Mouse (Mus musculus): Measurements from ENCODE around the gene Ltf.
A peak's percentile ranks its signal among the peaks of the same experiment; 100 is the strongest.

Ltf gene

DNA sequence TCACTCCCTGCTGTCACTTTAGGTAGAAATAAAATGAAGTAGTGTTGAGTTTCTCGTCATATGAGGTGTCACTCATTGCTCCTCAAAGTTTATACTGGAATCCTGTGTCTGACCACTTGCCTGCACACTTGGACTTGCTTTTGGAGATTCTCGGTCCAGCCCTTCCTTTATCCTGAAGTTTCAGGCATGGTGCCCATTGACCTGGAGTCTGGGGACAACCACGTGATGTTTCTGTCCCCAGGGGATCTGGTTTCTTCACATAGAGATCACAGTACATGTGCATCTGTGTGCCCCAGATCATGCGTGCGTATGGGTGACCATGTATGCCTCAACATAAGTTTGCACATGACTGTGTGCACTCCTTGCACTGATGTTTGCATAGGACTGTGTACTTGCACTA, 23.2 kb downstream of the Ltf start:
- DNase-seq: no peak

DNA sequence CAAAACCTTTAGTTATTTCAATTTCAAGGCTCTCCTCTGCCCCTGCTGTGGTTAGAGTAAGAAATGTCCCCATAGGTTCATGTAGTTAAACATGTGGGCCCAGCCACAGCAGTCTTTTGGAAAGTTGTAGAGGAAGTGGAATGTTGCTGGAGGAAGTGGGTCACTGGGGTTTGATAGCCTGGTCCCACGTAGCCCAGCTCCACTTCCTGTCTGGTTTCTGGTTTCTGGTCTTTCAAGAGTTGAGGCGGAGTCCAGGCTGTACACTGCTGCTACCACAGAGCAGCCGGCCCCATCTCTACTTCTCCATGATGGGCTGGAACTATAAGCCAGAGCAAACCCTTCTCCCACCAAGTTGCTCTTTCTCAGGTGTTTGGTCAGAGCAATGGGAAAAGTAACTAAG, 27.2 kb downstream of the Ltf start:
- DNase-seq: no peak

DNA sequence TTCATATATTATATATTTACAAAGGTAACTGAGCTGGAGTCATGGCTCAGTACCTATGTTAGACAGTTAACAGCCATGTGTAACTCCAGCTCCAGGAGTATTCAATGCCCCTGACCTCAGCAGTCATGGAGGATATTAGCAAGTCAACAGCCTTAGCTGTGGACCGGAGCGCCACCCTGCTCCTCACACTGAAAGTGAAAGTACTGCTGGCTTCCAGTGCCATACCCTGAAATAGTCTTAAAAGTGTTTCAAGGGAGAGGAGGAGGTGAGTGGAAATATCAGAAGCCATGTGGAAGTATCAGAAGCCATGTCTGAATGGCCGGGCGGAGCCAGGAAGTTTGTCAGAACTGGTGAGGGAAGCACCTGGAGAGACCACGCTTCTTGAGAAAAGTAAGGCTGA, 28.2 kb downstream of the Ltf start:
- no peak for DNase-seq

DNA sequence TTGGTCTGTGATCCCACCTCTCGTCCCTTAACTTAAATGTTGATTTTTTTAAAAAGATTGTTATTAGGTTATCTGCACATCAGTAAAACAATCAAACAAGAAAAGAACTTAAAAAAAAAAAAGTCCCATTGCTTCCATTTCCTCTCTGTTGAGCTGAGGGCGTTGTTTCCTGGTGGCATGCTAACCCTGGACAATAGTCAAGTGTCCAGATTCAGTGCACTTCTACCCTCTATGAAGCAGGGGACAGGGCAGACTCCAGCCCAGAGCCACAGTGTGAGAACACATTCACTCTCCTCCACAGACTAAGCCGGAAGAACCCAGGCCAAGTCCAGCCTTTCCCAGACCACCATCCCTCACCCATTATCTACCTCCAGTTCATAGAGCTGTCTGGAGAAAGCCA, 29.4 kb downstream of the Ltf start:
- DNase-seq: no peak

DNA sequence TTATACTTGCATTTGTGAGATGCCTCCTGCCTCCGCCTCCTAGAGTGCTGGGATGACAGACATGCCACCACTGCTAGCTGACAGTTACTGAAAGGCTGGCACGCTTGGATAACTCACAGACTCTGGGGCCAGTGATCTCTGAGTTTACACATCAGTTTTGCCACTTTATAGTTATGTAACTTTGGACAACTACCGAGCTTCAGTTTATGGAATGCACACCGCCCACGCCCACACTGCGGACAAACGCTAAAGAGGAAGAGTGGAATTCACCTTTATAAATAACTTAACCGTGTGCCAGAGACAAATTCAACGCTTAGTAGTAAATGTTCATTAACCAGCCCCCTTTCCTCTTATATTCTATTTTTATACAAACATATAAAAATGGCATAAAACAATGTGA, 35.9 kb downstream of the Ltf start:
- no peak for DNase-seq

DNA sequence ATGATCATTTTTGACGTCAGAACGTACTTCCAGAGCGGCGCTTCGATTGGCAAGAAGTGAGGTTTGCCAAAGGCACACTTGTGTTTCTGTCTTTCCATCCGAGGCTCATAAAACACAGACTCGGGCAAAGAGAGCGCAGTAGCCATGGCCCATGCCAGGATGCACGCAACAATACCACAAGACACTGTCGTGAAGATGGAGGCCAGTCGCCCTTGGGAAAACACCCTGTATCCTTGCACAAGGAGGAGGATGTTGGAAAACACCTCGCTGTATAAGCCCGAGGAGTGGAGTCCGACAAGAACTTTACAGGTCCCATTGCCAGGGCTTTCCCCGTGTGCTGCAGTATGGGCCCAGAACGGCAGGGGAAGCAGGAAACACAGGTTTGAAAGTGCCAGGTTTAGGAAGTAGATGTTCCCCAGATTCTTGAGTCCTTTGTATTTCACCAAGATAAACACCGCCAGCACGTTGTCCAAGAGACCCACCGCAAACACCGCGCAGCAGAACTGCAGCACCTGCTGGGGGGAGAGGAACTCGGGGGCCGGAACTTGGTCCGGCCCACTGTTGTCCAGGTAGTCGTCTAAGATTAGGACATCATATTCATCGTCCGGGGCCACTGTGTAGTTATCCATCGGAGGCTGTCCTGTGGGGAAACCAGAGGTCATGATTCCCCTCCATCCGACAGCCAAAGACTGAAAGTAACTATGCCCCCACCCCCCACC, 36.9 kb downstream of the Ltf start:
- DNase-seq: no peak

DNA sequence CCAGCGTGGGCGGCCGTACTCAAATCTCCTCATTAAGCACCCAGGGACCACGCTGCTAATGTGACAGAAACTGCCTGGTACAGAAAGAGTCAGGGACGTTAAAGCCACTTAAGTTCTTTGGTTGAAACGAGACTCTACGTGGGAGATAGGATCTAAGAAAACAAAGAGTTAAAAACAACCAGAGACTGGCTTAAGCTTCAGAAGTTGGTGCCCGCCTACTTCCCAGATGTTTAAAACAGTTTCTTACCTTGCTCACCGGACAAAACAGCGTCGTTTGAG, 37.4 kb downstream of the Ltf start:
- DNase-seq: no peak

DNA sequence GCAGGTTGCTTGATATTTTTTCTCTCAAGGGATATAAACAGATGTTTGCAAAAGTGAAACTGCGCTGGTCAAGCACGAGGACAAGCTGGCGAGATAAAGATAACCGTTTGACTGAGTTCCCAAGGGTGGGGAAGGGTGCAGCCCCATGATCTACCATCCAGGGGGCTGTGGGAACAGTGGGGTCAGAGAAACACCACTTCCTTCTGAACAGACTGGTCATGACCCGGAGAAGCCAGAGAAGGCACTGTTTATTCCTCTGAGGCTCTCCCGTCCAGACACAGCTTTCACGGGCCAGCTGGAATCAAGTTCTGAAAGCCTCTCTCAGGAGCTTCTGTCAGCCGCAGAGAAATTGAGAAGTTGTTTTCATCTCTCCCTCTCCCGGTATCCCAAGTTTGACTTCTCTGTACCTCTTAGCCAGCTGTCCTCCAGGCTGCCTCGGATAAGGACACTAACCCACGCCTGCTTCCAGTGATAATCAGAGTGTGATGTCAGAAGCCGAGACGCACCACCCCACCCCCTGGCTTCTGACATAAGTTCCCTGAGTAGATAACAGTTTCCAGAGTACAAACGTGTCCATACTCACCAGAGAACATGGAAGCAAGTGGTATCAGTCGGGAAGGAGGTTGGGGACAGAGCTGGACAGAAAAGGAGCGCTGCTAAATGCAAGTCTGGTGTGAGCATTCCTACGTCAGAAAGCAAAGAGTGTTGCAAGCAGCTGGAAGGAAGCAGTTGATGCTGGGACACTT, 37.9 kb downstream of the Ltf start, which contains the start of gene Ccrl2:
Ccrl2 (minus strand) TSS at position 722 of the 746 bp plus-strand sequence.
- DNase-seq: no peak

DNA sequence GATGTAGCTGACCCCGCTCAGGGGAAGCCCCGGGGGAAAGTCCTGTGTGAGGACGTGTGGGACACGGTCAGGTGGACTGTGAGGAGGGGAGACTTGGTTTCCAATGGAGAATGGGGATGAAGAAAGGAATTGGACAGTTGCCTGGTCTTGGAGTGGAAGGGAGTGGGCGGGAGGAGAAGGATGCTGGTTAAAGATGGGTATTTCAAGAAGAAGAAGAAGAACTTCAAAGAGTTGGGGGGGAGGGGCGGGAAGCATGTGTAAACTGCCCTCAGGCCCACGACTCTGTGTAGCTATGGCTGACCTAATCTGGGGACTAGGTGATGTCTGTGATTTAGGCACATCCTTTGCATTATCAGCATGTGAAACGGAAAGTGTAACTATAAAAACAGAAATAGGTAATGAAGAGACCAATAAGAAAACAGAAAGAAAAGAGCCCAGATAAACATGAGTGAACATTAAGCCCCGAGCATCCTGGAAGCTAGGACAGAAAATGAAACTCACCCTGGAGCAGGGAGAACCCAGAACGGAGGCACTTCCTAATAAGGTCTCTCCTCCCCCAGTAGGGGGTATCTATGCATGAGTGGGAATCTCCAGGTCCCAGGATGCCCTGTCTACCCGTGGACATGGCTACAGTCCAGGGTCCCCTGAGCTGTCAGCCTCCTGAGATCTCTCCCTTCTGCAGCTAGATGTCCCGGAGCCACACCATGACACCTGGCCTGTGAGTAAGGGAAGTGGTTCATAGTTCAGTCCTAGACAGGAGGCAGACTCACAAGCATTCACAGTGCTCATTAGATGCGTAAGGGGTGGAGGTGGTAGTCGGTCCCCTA, 38.7 kb downstream of the Ltf start:
- DNase-seq: no peak

DNA sequence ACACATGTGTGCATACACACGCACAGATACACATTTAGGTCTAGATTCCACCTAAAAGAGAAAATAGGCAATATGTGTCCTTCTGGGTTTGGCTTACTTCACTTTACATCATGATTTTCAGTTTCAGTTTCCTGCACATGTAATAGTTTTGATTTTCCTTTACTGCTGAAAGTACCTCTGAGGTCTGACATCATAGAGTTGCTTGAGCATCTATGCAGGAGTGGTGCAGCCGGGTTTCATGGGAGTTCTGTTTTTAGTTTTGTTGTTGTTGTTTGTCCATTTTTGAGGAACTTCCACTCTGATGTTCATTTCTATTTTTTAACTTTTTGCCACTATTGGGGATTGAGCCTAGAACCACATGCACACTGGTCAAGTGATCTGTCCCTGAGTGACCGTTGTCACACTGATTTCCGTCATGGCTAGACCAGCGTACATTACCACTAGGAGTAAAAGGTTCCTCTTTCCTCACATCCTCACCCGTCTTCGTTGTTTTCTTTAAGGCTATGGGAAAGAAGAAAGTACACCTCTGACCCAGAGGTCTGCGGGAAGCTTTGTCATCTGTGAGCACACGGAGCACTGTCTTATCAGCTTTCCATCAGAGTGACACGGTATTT, 40.0 kb downstream of the Ltf start:
- no peak for DNase-seq

DNA sequence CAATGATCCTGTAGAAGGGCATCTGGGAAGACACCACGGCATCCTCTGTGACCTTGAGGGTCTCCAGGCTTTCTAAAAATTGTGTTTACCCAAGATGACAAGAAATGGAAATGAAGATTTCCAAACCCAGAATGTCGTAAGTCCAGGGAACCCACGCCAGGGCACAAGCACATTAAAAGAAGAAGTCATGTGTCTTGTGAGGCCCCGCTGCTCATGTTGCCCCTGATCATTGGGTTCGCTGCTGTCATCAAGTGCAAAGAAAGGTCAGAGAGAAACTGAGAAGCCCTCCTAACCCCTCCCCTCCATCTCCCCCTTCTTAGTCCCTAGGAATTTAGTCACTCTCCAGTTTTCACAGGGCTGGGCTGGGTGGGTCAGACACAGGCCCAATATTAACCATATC, 43.8 kb downstream of the Ltf start:
- DNase-seq: no peak

DNA sequence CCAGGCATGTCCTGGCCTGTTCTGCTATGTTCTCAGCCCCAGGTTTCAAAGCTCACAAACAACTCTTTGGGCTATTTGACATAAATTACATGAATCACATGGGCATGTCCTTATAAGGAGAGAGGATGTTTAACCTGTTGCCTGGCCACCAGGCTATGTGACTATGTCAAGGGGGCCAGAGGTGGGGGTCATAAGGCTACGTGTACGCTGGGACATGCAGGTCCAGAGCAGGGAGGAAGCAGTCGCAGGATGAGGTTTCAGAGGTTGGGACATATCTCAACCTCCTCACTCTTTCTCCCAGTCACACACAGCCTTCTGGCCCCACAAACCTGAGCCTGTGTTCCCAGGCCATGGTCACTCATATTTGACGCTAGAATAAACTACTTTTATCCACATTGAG, 48.0 kb downstream of the Ltf start:
- DNase-seq: no peak

DNA sequence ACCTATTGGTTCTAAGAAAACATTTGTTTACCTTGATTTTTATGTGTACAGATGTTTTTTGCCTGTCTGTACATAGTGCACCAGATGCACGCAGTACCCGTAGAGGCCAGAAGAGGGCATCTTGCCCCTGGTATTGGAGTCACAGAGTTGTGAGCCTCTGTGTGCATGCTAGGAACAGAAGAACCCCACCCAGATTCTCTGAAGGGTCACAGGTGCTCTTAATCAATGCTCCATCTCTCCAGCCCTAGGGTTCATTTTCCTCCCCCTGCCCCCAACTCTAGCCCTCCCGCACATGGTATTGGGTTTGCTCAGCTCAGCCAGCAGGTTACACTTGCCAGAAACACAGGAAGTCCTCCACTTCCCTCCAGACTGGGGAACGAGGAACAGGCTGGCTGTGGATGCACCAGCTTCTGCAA, 51.5 kb downstream of the Ltf start:
- no peak for DNase-seq

DNA sequence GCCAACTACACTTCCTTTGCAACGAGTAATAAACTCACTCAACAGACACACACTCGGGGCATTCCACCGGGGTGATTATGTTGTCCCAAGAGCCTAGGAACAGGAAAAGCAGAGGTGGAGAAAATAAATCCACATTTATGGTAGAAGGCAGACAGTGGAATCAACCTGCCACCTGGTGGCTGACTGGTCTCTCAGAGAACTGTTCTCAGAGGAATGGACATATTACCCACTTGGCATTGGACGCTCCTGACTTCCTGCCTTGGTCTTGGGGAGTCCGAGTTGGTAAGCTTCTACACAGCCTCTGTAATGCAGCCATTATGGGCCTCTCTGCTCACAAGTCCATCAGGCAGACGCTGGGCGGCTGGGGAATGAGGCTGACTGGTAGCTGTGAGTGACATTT, 53.1 kb downstream of the Ltf start:
- DNase-seq: peak in 1 of 2 experiments; percentile 7

DNA sequence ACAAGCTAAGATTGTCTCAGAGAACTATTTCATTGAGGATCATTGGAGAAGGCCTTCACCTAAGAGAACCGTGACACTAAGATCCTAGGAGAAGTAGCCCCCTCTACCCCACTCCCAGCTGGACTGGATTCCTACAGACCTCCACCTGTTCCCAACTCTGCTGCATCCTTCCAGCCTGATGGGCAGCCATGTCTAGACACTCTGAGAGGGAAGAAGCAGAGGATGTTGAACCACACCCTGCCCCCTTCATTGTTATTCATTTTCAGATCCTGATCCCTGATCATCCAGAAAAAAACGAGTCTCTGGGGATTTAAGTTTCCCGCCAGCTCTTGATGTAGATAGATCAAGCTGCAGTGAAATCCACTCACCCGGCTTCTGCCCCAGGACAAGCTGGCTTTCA, 53.9 kb downstream of the Ltf start:
- no peak for DNase-seq

DNA sequence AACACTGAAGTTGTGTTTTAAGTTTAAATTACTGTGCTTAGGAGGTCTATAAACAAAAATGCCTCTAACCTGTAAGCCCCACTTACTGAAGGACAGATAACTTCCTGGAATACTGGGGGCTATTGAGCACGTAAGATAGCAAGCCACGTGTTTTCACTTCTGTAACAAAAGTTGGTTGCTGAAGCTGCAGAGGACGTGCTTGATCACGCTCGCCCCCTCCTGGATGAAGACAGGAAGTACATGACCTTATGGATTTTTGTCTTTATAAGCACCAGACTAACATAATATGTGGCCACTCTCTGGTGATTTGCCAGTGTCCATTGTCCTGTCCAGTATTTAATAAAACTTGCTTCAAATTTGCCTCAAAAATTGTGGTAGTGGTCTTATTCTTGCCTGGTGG, 58.7 kb downstream of the Ltf start:
- DNase-seq: peak; percentile 11 to 14

DNA sequence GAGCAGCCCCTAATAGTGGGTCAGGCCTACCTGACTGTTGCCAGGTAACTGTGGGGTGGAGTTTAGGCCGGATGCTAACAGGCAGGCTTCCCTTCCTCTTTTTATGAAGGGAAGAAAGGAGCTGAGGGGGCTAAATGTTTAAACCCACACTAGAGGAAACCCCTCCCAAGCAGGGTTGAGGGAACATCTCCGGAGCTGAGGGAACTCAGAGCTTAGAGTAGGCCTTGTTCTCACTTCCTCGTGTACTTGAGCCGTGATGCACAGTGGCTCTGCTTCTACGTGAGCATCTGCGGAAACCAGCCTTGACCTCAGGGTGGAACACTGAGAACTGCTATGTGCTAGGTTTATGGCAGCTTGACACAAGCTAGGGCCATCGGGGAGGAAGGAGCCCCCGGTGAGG, 61.7 kb downstream of the Ltf start:
- no peak for DNase-seq

DNA sequence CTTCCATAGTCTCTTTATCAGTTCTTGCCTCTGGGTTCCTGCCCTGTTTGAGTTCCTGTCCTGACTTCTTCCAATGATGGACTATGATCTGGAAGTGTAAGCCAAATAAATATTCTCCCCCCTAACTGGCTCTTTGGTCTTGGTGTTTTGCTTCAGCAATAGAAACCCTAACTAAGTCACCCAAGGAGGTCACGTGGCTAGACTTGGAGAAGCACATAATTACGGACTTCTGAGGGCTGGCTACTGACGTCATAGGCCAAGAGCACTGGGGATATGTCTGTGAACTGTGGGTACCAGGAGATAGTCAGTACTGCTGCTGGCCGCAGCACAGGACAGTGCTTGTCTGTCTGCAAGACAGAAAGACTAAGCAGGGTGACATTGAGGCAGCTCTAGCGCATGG, 62.7 kb downstream of the Ltf start:
- no peak for DNase-seq

DNA sequence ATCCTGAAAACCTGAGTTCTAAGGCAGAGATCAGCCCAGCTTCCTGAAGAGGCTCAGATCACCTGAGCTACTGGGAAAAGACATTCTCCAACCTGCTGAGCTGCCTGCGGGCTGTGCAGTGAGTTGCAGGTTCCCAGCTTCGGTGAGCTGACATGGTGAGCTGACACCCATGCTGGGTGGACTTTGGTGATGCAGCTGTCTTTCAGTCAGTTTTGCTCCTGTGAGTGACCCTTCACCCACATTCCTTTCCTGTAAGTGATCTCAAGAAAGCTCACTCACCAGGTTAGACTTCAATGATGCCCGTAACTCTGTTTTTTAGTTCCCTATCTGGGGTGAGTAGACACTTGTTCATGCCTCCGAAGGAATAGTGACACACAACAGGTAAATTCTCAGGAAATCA, 66.3 kb downstream of the Ltf start:
- DNase-seq: no peak

DNA sequence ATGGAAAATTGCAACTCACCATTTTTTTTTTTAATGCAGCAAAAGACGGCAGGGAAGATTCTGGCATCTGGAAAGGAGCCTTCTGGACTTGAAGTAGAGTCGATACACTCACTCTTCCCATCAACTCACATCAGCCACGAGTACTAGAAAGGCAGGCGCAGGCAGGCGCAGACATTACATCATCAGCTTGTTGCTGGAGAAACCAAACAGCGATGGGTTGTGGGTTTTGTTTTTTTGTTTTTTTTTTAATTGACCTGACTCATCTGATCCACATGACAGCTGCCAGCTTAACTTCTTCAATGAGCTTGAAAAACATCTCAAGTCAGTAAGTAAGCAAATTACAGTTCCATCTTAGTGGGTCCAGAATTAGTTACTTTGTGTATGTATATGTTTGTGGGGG, 67.1 kb downstream of the Ltf start:
- no peak for DNase-seq

DNA sequence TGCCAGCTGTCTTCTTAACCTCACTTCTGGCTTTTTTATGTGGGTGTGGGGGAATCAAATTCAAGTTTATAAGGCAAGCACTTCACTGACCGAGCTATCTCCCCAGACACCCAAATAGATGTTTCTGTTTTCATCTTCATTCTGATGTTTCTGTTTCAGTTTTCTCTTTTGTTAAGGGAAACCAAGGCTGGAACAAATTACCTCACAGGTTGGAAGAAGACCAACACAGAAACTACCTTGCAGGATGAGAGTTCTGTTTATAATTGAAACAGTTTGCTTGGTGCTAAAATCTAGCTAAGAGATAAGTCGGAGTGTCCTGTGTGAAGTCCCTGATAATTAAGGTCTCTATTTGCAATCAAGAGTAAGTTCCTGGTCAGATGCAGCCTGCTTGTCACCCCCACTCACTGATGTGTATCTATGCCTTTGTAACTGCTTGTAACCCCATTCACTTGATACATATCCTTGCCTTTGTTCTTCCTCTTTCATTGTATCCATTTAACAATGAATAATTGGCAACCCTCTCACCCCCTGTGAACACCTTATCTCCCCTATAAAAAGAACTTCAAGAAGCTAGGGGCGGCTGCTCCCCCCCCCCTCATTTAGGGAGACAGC, 68.0 kb downstream of the Ltf start:
- no peak for DNase-seq

DNA sequence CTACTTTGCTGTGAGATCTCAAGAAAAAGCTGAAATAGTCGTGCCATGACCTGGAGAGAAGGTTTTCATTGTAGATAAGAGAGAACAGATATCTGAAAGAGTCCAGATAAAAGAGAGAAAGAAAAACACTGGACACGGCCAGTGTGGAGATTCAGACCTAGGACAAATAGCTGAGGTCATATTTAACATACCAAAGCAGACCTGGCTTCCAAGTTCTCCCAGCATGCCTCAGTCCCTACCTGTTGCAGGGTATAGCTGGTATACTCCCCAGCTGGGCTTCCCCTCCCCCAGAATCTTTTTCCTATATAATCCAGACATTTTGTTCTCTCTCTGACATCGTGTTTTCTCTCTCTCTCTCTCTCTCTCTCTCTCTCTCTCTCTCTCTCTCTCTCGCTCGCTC, 68.9 kb downstream of the Ltf start:
- no peak for DNase-seq

DNA sequence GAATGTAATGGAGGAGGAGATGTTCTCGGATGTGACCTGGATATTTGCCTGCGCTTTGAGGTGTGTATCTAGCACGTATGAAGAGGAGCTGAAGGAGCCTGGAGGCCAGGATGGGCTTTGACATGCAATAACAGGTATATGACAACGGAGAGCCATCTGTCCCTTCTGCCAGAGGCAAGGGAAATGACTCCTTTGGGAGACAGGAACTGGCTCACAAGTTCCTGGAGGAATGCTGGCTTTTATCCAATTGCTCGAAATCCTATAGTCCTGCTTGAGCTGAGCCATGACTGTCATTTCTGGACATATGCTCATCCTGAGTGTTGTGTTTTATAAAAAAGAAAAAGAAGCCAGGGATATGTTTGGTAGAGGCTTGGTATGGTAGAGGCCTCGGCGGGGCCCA, 69.8 kb downstream of the Ltf start:
- no peak for DNase-seq
